Mouse (Mus musculus): ENCODE results near the gene Pld2.
A peak's percentile ranks its signal among the peaks of the same experiment; 100 is the strongest.

GRCm38 (mm10) chr11:70511825-70512224 is 28.0 kb upstream of the Pld2 start:
- TF ChIP-seq CTCF (IDR thresholded peaks at IDR 0.05 in 2 of 3, conservative IDR thresholded peaks at IDR 0.05 in 1 of 3; ENCODE audit: control insufficient read depth in 1 of 3, insufficient read depth in 1 of 3, low read depth in 2 of 3, low read length in 3 of 3, poor library complexity in 1 of 3, severe bottlenecking in 1 of 3) (no peak), HCFC1 (IDR thresholded peaks at IDR 0.05; ENCODE audit: low read depth, low read length) (no peak), POLR2A (IDR thresholded peaks at IDR 0.05; ENCODE audit: control insufficient read depth in 1 of 2, insufficient read depth in 1 of 2, low read depth in 1 of 2, low read length in 2 of 2, poor library complexity in 1 of 2) (no peak), MAFK (IDR thresholded peaks at IDR 0.05; ENCODE audit: borderline replicate concordance, low read depth, low read length) (no peak), GABPA (IDR thresholded peaks at IDR 0.05; ENCODE audit: low read depth, low read length) (no peak), NELFE (IDR thresholded peaks at IDR 0.05; ENCODE audit: low read depth, low read length) (no peak), CHD2 (IDR thresholded peaks at IDR 0.05; ENCODE audit: low read length) (no peak), GATA1 (IDR thresholded peaks at IDR 0.05; ENCODE audit: low read depth, low read length) (no peak), ZNF384 (IDR thresholded peaks at IDR 0.05; ENCODE audit: low read depth, low read length) (peak; percentile 50; the same call in 1 of the 2 replicates)

Data from MEL (cell line).